Mouse (Mus musculus) urinary bladder, adult 2 months (tissue): ENCODE measurements around the gene Acss2. TPM values are rescaled to one million over a fixed set of nuclear protein-coding genes. Genes with fewer than 3 reads are reported as not detected.

Experiments
- DNase-seq: peaks from one replicate; pipeline ENCODE4 v3.0.0; 2022; ENCODE audit warnings: low spot score
- polyA plus RNA-seq: library from polyadenylated mRNA; depleted of rRNA; stranded (reverse); fragments of >200 nt; gene quantifications from 2 replicates; pipeline ENCODE4 v1.2.3, GENCODE M21; 2012; rRNA removed

The Acss2 gene
- polyA plus RNA-seq, 1 experiment: 27.8 TPM

DNA sequence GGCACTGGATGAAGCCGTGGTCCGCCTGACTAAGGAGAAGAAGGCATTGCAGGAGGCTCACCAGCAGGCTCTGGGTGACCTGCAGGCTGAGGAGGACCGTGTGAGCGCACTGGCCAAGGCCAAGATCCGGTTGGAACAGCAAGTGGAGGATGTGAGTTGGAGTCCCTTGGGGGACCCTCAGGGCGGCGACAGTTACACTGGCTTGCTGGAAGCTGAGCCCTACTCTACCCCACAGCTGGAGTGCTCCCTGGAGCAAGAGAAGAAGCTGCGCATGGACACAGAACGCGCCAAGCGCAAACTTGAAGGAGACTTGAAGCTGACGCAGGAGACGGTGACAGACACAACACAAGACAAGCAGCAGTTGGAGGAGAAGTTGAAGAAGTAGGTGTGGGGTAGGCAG lies 110.8 kb downstream of the Acss2 start:
- no peak for DNase-seq

DNA sequence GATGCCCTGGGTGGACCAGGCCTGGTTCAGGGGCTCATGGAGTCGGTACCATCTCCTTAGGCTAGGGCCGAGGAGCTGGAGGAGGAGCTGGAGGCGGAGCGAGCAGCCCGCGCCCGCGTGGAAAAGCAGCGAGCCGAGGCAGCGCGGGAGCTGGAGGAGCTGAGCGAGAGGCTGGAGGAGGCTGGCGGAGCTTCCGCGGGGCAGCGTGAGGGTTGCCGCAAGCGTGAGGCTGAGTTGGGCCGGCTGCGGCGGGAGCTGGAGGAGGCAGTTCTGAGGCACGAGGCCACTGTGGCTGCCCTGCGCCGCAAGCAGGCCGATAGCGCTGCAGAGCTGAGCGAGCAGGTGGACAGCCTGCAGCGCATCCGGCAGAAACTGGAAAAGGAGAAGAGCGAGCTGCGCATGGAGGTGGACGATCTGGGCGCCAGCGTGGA lies 111.5 kb downstream of the Acss2 start:
- DNase-seq: no peak

DNA sequence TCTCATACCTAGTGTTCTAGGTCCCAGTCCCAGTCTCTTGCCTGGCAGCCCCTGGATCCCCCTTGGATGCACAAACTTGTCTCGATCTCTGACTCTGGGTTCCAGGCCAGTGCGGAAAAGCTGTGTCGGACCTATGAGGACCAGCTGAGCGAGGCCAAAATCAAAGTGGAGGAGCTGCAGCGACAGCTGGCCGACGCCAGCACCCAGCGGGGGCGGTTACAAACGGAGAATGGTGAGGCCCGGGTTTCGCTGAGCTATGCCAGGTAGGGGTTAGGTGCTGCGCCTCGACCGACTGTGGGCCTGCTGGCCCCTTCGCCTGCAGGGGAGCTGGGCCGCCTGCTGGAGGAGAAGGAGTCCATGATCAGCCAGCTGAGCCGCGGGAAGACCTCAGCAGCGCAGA lies 112.4 kb downstream of the Acss2 start:
- no peak for DNase-seq

DNA sequence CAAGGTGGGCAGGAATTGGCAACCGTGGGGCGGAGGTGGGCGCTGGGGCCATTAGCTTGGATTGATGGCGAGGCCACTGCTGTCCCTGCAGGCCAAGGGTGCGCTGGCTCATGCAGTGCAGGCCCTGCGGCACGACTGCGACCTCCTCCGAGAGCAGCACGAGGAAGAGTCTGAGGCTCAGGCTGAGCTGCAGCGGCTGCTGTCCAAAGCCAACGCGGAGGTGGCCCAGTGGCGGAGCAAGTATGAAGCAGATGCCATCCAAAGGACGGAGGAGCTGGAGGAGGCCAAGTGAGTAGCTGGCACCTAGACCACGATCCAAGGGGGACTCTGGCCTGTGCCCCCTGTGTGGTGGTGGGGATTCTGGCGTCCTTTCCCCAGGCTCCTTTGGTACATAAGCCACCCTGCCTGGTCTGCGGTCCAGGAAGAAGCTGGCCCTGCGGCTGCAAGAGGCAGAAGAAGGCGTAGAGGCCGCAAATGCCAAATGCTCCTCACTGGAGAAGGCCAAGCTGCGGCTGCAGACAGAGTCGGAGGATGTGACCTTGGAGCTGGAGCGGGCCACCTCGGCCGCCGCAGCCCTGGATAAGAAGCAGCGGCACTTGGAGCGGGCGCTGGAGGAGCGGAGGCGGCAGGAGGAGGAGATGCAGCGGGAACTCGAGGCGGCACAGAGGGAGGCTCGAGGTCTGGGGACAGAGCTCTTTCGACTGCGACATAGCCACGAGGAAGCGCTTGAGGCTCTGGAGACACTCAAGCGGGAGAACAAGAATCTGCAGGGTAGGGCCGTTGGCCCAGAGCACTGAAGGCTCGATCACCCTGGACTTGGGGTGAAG lies 113.1 kb downstream of the Acss2 start:
- no peak for DNase-seq

DNA sequence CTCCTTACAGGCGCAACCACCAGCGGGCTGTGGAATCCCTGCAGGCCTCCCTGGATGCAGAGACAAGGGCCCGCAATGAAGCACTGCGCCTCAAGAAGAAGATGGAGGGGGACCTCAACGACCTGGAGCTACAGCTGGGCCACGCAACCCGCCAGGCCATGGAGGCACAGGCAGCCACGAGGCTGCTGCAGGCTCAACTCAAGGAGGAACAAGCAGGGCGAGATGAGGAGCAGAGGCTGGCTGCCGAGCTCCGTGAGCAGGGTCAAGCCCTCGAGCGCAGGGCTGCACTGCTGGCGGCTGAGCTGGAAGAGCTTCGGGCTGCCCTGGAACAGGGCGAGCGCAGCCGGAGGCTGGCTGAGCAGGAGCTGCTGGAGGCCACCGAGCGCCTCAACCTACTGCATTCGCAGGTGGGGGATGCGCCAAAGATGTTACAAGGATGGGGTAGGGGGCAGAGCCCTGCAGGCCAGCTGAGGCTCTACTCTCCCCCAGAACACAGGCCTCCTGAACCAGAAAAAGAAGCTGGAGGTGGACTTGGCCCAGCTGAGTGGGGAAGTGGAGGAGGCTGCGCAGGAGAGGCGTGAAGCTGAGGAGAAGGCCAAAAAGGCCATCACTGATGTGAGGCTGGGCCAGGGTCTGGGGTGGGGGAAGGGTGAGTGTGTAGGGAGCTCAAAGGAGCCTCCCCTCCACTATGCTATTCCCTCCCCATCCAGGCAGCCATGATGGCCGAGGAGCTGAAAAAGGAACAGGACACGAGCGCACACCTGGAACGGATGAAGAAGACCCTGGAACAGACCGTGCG lies 114.6 kb downstream of the Acss2 start:
- no peak for DNase-seq

DNA sequence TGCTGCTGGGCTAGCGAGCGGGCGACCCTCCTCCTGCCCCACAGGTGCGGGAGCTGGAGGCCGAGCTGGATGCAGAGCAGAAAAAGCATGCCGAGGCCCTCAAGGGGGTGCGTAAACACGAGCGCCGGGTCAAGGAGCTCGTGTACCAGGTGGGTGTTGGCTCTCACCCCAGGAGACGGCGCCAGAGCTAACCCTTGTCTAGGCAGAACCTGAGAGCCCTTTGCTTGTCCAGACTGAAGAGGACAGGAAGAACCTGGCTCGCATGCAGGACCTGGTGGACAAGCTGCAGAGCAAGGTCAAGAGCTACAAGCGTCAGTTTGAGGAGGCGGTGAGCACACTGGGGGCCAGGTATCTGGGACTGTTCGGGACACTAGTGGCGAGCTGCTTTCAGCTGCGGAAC lies 115.4 kb downstream of the Acss2 start:
- DNase-seq: no peak

DNA sequence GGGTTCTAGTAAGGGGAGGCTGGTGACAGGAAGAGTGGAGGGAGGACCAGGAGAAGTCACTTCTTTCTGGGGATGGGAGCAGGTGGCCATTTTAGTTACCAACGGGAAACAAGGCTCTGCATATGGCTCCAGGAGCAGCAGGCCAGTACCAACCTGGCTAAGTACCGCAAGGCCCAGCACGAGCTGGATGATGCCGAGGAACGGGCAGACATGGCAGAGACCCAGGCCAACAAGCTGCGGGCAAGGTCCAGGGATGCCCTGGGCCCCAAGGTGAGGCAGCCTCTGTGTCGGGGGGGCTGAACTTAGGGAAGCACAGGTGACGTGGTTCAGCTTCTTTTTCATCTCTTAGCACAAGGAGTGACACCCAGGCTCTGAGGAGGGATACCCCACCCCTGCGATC lies 116.0 kb downstream of the Acss2 start:
- no peak for DNase-seq

DNA sequence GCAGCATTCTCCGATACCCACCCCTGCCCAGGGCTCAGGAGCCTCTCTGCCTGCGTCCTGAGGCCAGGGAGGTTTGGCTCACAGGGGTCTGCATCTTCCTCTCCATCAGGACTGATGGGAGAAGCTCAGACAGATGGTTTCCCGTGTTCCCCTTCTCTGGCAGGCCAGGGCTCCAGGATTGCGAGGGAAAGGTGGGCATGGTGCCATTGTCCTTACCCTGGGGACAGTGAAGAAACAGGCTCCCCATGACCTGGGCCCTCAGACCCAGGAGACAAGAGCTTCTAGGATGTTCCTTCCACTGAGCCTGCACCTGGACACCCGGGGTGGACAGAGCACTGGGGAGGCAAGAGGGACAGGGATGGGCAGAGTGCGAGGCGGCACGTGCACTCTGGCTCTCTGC lies 116.8 kb downstream of the Acss2 start:
- no peak for DNase-seq

Other genes with a start within 250 kb of the Acss2 start
- gene Map1lc3a, start 241.7 kb upstream of the Acss2 start, polyA plus RNA-seq: 150 and 161 TPM in 2 replicates
- 28.0 and 32.2 TPM in 2 replicates for gene Pigu, start 160.5 kb upstream of the Acss2 start, polyA plus RNA-seq
- gene Trp53inp2, start 136.9 kb upstream of the Acss2 start, polyA plus RNA-seq: 82.3 and 107 TPM in 2 replicates
- 22.7 and 29.9 TPM in 2 replicates for gene Ncoa6, start 44.1 kb upstream of the Acss2 start, polyA plus RNA-seq
- 8.6 and 11.3 TPM in 2 replicates for gene Ggt7, start 289 bp downstream of the Acss2 start, polyA plus RNA-seq
- 15.4 and 17.5 TPM in 2 replicates for gene Gss, start 74.9 kb downstream of the Acss2 start, polyA plus RNA-seq
- 0.01 TPM in 1 of 2 replicates, not detected in the other for gene Myh7b, start 93.3 kb downstream of the Acss2 start, polyA plus RNA-seq
- 86.9 and 90.7 TPM in 2 replicates for gene Trpc4ap, start 174.4 kb downstream of the Acss2 start, polyA plus RNA-seq
- gene Edem2, start 211.5 kb downstream of the Acss2 start, polyA plus RNA-seq: 56.1 and 78.7 TPM in 2 replicates
- not detected in 2 replicates for gene Gm17581, start 217.9 kb downstream of the Acss2 start, polyA plus RNA-seq
- gene Procr, start 233.2 kb downstream of the Acss2 start, polyA plus RNA-seq: 19.3 and 21.2 TPM in 2 replicates